Mouse (Mus musculus): ENCODE measurements around the gene Cuedc1. TPM values are rescaled to one million over a fixed set of nuclear protein-coding genes. Genes with fewer than 3 reads are reported as not detected.
A peak's percentile ranks its signal among the peaks of the same experiment; 100 is the strongest.

Cuedc1 gene
- total RNA-seq, 2 experiments from 2014 or later: 50.4 to 55.1 TPM

GRCm38 (mm10) chr11:88075701-88076100, 22.2 kb upstream of the Cuedc1 start:
- no peak for DNase-seq (ENCODE audit: low spot score)
- intact Hi-C loops (cut with DNase I): no loop called here

- intact Hi-C loops (cut with DNase I): no loop called here
- DNase-seq (ENCODE audit: low spot score): no peak
Measured at GRCm38 (mm10) chr11:88076394-88076793, 21.5 kb upstream of the Cuedc1 start.

- no peak for DNase-seq (ENCODE audit: low spot score)
- intact Hi-C loops (cut with DNase I): loop anchor here (2.0 kb wide), 1 partner anchor 13 kb away; no protein-coding TSS in a partner anchor
Measured at GRCm38 (mm10) chr11:88083699-88084098, 14.2 kb upstream of the Cuedc1 start.

- peak; percentile 84 for DNase-seq (ENCODE audit: low spot score)
- intact Hi-C loops (cut with DNase I): no loop called here
Measured at GRCm38 (mm10) chr11:88086737-88087627, 10.9 kb upstream of the Cuedc1 start.

- intact Hi-C loops (cut with DNase I): no loop called here
- DNase-seq (ENCODE audit: low spot score): no peak
Measured at GRCm38 (mm10) chr11:88089150-88089549, 8.7 kb upstream of the Cuedc1 start.

GRCm38 (mm10) chr11:88090293-88090692, 7.6 kb upstream of the Cuedc1 start:
- no peak for DNase-seq (ENCODE audit: low spot score)
- intact Hi-C loops (cut with DNase I): no loop called here

- intact Hi-C loops (cut with DNase I): no loop called here
- DNase-seq (ENCODE audit: low spot score): no peak
Measured at GRCm38 (mm10) chr11:88091949-88092348, 5.9 kb upstream of the Cuedc1 start.

- intact Hi-C loops (cut with DNase I): no loop called here
- peak; percentile 59 for DNase-seq (ENCODE audit: low spot score)
Measured at GRCm38 (mm10) chr11:88097173-88097572, 685 bp upstream of the Cuedc1 start.

- intact Hi-C loops (cut with DNase I): loop anchor here (2.0 kb wide), 2 partner anchors 20 to 30 kb away; partner anchors contain the start of gene Vezf1
- DNase-seq (ENCODE audit: low spot score): peak; percentile 66
Measured at GRCm38 (mm10) chr11:88098787-88099598, 1.1 kb downstream of the Cuedc1 start.

GRCm38 (mm10) chr11:88099599-88100023, 1.8 kb downstream of the Cuedc1 start:
- intact Hi-C loops (cut with DNase I): loop anchor here (2.0 to 5.0 kb wide), 3 partner anchors 19 to 43 kb away; partner anchors contain the start of gene Vezf1
- DNase-seq (ENCODE audit: low spot score): peak; percentile 86

- DNase-seq (ENCODE audit: low spot score): no peak
Measured at GRCm38 (mm10) chr11:88100170-88100569, 2.3 kb downstream of the Cuedc1 start.

GRCm38 (mm10) chr11:88103214-88103941, 5.5 kb downstream of the Cuedc1 start:
- intact Hi-C loops (cut with DNase I): loop anchor here (5.0 kb wide), 1 partner anchor 39 kb away; no protein-coding TSS in a partner anchor
- no peak for DNase-seq (ENCODE audit: low spot score)

More at GRCm38 (mm10) chr11:88100170-88100569, 2.3 kb downstream of the Cuedc1 start:
- intact Hi-C loops (cut with DNase I): loop anchor here (5.0 kb wide), 1 partner anchor 42 kb away; no protein-coding TSS in a partner anchor

GRCm38 (mm10) chr11:88105494-88106291, 7.8 kb downstream of the Cuedc1 start:
- no peak for DNase-seq (ENCODE audit: low spot score)
- intact Hi-C loops (cut with DNase I): no loop called here

- intact Hi-C loops (cut with DNase I): no loop called here
- DNase-seq (ENCODE audit: low spot score): no peak
Measured at GRCm38 (mm10) chr11:88106292-88106554, 8.4 kb downstream of the Cuedc1 start.

GRCm38 (mm10) chr11:88107365-88107764, 9.5 kb downstream of the Cuedc1 start:
- DNase-seq (ENCODE audit: low spot score): no peak
- intact Hi-C loops (cut with DNase I): no loop called here

- no peak for DNase-seq (ENCODE audit: low spot score)
- intact Hi-C loops (cut with DNase I): no loop called here
Measured at GRCm38 (mm10) chr11:88110031-88110594, 12.3 kb downstream of the Cuedc1 start.

- intact Hi-C loops (cut with DNase I): no loop called here
- DNase-seq (ENCODE audit: low spot score): no peak
Measured at GRCm38 (mm10) chr11:88112078-88112477, 14.2 kb downstream of the Cuedc1 start.

- intact Hi-C loops (cut with DNase I): no loop called here
- DNase-seq (ENCODE audit: low spot score): no peak
Measured at GRCm38 (mm10) chr11:88112677-88113333, 14.9 kb downstream of the Cuedc1 start.
